Mouse (Mus musculus) forebrain, embryonic 13.5 days (tissue): Measurements from ENCODE around the gene Ppfibp2. TPM values are rescaled to one million over a fixed set of nuclear protein-coding genes. Genes with fewer than 3 reads are reported as not detected.

Experiments
- ATAC-seq: fragments of 200-750 bp; cut with Nextera tagmentation; 2 replicates; pipeline ENCODE4 v1.8.0; 2017
- H3K27ac ChIP-seq: fragments of 300-500 bp; sonication (generic); 2 replicates; pipeline ENCODE4 v1.5.1; 2015; ENCODE audit warnings: inconsistent platforms, mild to moderate bottlenecking, moderate library complexity
- H3K27me3 ChIP-seq: fragments of 300-500 bp; sonication (generic); 2 replicates; pipeline ENCODE4 v1.6.1; 2015; ENCODE audit warnings: mild to moderate bottlenecking, inconsistent platforms
- H3K36me3 ChIP-seq: fragments of 300-500 bp; sonication (generic); 2 replicates; pipeline ENCODE4 v1.6.1; 2015; ENCODE audit warnings: mild to moderate bottlenecking, inconsistent platforms; ENCODE audit not compliant: poor library complexity, severe bottlenecking
- H3K4me1 ChIP-seq: fragments of 300-500 bp; sonication (generic); 2 replicates; pipeline ENCODE4 v1.6.1; 2015; ENCODE audit warnings: inconsistent platforms
- H3K4me2 ChIP-seq: fragments of 300-500 bp; sonication (generic); 2 replicates; pipeline ENCODE4 v1.6.1; 2015; ENCODE audit warnings: inconsistent platforms, mild to moderate bottlenecking, moderate library complexity
- H3K4me3 ChIP-seq: fragments of 300-500 bp; sonication (generic); 2 replicates; pipeline ENCODE4 v1.5.1; 2015; ENCODE audit warnings: mild to moderate bottlenecking, inconsistent platforms
- H3K9ac ChIP-seq: fragments of 300-500 bp; sonication (generic); 2 replicates; pipeline ENCODE4 v1.6.1; 2015; ENCODE audit warnings: mild to moderate bottlenecking, inconsistent platforms
- H3K9me3 ChIP-seq: fragments of 300-500 bp; sonication (generic); replicated peaks from 2 replicates; pipeline ENCODE4 v1.6.1; 2016; ENCODE audit warnings: inconsistent platforms
- WGBS: fragments of 180-500 bp; shearing (Covaris S2); methylation state at CpG from one replicate; pipeline ENCODE4 v1.1.7; 2015; 5-methylcytosine and 5-hydroxymethylcytosine counted together
- polyA plus RNA-seq: library from polyadenylated mRNA; unstranded; fragments of >200 nt; fragmentation: Nextera tagmentation; extraction: Ambion mirVana; gene quantifications from 2 replicates; pipeline ENCODE4 v1.2.1, GENCODE M21; 2015

Gene Ppfibp2
- polyA plus RNA-seq, 1 experiment from 2014 or later, result 1.1 TPM

DNA sequence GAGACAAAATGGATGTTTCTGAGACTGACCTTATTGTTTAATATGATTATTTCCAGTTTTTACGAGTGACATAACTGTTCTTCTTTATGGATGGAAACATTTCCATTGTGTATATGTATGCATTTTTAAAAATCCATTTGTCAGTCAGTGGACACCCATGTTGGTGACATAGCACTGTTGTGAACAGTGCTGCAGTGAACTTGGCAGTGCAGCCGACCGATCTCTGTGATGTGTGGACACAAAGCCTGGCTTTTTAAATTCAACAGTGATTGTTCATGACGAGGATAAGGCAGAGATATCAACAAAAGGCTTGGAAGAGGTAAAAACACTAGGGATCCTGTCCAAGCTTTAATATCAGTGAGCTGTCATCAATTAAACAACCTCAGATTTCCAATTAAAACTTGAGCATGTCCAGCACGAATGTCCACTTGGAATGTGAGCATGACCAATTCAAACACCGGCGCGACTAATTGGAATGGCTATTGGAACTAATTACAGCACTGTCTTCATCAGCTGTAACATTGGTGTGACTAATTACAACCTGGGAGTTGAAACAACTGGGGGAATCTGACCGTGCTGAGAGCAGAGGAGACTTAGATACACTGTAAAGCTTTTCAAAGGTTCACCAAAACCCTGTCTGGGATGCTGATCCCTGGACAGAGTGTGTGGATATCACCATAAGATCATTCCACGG is 99.4 kb downstream of the Ppfibp2 start:
- H3K9ac ChIP-seq, result no peak overlapping the region
- no peaks in the 10 kb centered on the region for H3K9me3 ChIP-seq
- no peak overlapping the region for H3K4me3 ChIP-seq
- no peaks in the 10 kb centered on the region for H3K4me1 ChIP-seq
- H3K27me3 ChIP-seq, result no peaks in the 10 kb centered on the region
- H3K36me3 ChIP-seq, result no peaks in the 10 kb centered on the region
- 39% methylated on average over 10 of the region's 10 CpGs for WGBS
- peak; percentile 63 for ATAC-seq
- no peak overlapping the region for H3K27ac ChIP-seq
- H3K4me2 ChIP-seq, result no peak overlapping the region

DNA sequence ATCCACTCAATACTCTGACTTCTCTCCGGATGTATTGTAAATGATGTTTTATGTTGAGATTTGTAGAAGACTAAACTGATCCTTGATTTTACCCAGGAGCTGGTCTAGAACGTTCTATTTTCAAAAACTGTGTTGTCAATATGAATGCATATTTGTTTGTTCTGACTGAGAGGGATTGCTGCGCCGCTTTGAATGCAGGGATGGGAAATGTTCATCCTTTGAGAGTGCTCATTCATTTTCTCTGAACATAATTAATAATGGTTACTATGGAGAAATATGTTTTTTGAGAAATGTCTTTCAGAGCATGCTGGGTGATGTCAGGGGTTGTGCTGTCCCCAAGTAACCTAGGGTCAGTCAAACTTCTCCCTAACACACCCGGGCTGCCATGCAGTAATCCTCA is 102.1 kb downstream of the Ppfibp2 start:
- 89% methylated on average over 5 of the region's 5 CpGs for WGBS
- ATAC-seq, result no peak

DNA sequence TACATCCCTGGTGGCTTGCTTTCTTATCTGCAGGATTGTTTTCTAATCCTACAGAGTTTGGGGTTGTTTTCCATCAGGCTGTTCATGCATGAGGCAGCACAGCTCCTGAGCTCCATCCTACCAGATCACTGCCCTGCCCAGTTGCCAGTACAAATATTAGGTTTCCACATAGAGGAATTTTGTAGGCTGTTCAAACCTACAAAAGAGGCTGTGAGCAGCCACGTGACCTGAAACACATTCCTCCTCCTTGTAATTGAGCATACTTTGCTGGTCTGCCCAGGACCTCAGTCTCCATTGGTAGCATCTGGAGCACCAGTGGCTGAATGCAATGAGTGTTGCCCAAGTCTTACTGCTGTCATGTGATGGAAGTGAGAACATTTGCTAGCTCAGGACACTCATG is 104.9 kb downstream of the Ppfibp2 start:
- Histone ChIP-seq H3K36me3 (no peaks in the 10 kb centered on the region), H3K27ac (no peak overlapping the region), H3K4me3 (no peak overlapping the region), H3K9ac (no peak overlapping the region), H3K4me1 (no peaks in the 10 kb centered on the region), H3K27me3 (no peaks in the 10 kb centered on the region), H3K4me2 (no peak overlapping the region), H3K9me3 (no peaks in the 10 kb centered on the region)
- ATAC-seq, result no peak
- WGBS, result 79% methylated on average over 1 of the region's 1 CpGs

More for the DNA sequence above, 102.1 kb downstream of the Ppfibp2 start:
- Histone ChIP-seq H3K27me3 (no peaks in the 10 kb centered on the region), H3K36me3 (no peaks in the 10 kb centered on the region), H3K4me3 (no peak overlapping the region), H3K27ac (no peak overlapping the region), H3K9me3 (no peaks in the 10 kb centered on the region), H3K9ac (no peak overlapping the region), H3K4me2 (no peak overlapping the region), H3K4me1 (no peaks in the 10 kb centered on the region)

DNA sequence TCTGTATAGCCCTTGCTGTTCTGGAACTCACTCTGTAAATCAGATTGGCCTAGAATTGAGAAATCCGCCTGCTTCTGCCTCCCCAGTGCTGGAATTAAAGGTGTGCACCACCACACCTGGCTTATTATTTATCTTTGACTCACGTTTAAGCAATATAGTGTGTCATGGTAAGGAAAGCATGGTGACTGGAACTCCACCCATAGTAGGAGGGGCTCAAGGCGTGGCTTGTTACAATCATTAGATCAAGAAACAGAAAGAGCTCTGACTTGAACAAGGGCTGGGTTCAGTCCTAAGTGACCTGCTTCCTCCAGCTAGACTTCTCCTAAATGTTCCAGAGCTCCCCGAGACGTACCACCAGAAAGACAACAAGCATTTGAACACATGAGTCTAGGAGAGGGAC is 105.6 kb downstream of the Ppfibp2 start:
- no peaks in the 10 kb centered on the region for H3K36me3 ChIP-seq
- no peak overlapping the region for H3K4me3 ChIP-seq
- no peak for ATAC-seq
- H3K27ac ChIP-seq, result no peak overlapping the region
- H3K27me3 ChIP-seq, result no peaks in the 10 kb centered on the region
- H3K9ac ChIP-seq, result no peak overlapping the region
- no peaks in the 10 kb centered on the region for H3K4me1 ChIP-seq
- no peak overlapping the region for H3K4me2 ChIP-seq
- 84% methylated on average over 5 of the region's 5 CpGs for WGBS
- H3K9me3 ChIP-seq, result no peaks in the 10 kb centered on the region

DNA sequence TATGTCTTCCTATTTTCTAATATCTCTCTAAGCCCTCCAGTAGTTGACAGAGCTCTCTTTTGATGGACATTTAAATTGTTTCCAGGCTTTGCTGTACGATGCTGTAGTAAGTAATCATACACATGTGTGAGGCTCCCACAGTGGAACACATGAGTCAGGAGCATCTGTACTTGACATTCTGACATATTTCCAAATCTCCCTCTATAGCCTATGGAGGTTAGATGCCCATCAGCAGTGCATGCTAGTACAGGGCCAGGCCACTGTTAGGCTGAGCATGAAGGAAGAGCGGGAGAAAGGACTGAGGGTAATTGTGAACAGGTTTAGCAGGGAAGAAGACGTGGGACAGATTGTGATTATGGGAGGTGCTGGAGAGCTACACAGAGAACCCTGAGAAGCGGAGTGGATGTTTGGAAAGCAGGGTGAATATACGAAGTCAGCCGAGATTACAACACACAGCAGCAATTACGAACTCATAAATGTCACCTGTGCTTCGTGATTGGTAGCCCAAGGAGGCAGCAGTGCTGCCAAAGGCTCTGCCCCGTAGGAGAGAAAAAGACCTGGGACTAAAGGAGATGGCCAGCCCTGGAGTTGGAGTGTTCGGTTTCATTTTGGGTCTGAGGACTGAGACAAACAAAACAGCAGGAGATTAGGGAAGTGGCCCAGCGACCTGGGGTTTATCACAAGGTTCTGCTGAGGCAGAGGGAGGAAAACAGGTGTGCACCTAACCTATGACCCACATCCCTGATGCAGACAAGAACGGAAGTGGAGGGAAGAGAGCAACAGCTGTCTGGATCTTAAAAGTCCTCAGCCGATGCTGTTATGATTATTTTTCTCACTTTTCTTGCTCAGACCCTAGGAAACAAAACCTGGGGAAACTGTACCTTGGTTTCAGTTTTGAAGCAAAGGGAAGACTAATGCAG is 107.7 kb downstream of the Ppfibp2 start:
- no peak for ATAC-seq
- H3K27ac ChIP-seq, result no peak overlapping the region
- no peaks in the 10 kb centered on the region for H3K36me3 ChIP-seq
- H3K4me2 ChIP-seq, result no peak overlapping the region
- no peak overlapping the region for H3K4me3 ChIP-seq
- H3K27me3 ChIP-seq, result no peaks in the 10 kb centered on the region
- H3K4me1 ChIP-seq, result no peaks in the 10 kb centered on the region
- no peaks in the 10 kb centered on the region for H3K9me3 ChIP-seq
- 70% methylated on average over 13 of the region's 13 CpGs for WGBS
- H3K9ac ChIP-seq, result no peak overlapping the region

DNA sequence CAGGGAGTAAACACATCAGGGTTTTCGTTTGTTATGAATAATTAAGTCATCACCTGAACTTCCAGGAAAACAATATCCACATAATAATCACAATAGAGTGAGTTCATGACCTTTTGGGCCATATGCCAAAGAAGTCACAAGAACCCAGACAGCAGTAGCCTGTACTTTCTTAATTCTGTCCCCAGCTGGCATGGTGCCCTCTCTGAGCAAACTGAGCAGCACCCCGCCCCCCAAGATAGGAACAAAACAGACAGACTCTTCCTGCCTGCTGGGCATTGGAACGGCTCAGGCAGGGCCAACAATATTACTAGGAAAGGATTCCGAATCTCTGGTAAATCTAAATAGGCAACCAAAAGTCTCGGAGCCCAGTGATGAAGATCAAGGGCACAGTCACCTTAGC is 110.9 kb downstream of the Ppfibp2 start:
- no peak overlapping the region for H3K4me3 ChIP-seq
- no peak for ATAC-seq
- H3K27me3 ChIP-seq, result no peaks in the 10 kb centered on the region
- H3K9me3 ChIP-seq, result no peaks in the 10 kb centered on the region
- H3K27ac ChIP-seq, result no peak overlapping the region
- no peaks in the 10 kb centered on the region for H3K36me3 ChIP-seq
- 61% methylated on average over 5 of the region's 5 CpGs for WGBS
- peaks cover 7% of the 10 kb centered on the region for H3K4me1 ChIP-seq
- no peak overlapping the region for H3K9ac ChIP-seq
- no peak overlapping the region for H3K4me2 ChIP-seq

DNA sequence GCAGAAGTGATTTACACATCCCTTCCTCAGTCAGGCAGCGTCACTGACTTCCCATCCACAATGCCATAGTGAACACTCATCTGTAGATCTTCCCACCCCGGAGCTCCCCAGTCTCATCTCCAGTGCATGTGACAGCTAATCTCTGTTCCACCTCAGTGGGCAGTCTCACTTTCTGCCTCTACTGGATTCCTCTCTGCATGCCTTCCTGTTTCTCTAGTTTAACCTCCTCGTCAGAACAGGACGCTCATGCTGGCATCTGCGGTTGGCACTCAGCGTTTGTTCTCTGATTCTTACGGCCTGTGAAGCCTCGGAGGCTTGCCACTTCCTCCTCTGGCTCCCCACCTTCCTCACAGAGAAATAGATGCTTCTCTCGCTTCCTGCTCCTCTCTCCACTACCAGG is 112.6 kb downstream of the Ppfibp2 start:
- Histone ChIP-seq H3K4me3 (no peak overlapping the region), H3K9ac (no peak overlapping the region), H3K27ac (no peak overlapping the region), H3K4me2 (no peak overlapping the region), H3K36me3 (no peaks in the 10 kb centered on the region), H3K4me1 (peaks cover 7% of the 10 kb centered on the region), H3K27me3 (no peaks in the 10 kb centered on the region), H3K9me3 (no peaks in the 10 kb centered on the region)
- WGBS, result 81% methylated on average over 9 of the region's 9 CpGs
- ATAC-seq, result no peak

DNA sequence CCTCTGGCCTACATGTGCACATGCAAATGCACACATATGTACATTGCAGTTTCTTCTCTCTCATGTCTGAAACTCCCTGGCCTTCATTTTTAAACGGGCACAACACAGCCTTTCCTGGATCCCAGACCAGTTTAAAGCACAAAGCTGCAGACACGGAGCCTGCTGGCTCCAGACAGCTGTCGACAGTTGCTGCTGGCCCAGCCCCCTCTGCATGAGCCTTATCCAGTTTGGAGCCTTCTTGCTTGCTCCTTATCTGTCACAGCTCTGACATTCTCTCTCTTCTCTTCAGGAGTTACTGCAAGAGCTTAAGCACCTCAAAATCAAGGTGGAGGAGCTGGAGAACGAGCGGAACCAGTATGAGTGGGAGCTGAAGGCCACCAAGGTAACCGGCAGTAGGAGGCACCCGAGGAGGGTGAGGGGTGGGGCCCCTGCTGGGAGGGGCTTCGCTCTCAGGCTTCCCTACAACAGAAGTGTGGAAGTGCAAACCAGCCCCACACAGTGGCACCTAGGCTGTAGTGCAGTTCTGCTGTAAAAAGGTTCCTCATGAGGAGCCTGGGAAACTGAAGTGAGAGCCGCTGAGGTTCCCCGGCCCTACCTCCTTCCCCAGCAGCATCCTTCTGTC is 113.6 kb downstream of the Ppfibp2 start:
- peak; percentile 89 for ATAC-seq
- Histone ChIP-seq H3K4me2 (peak overlapping the region; percentile 50), H3K9ac (0 out of 2 replicates have a peak overlapping the region, but pooled peaks have one; percentile 16), H3K36me3 (no peaks in the 10 kb centered on the region), H3K27ac (no peak overlapping the region), H3K9me3 (no peaks in the 10 kb centered on the region), H3K4me3 (peak overlapping the region; percentile 24; the same call in 1 of the 2 replicates), H3K27me3 (no peaks in the 10 kb centered on the region), H3K4me1 (peaks cover 7% of the 10 kb centered on the region)
- WGBS, result 1% methylated on average over 10 of the region's 10 CpGs

DNA sequence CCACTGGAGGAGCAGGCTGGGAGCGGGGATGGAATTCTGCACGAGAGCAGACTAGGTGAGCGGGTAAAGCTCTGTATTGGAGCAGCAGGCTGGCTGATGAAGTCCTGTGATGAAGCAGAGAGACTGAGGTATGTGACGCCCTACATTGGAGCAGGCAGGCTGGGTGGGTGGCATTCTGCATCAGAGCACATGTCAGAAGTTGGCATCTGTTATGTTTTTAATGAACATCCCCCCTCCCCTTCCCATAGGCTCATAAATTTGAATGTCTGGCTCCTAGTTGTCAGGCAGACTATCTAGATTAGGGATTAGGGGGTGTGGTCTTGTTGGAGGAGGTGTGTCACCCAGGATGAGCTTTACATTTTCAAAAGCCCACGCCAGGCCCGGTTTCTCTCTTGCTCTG is 117.7 kb downstream of the Ppfibp2 start:
- Histone ChIP-seq H3K9me3 (no peaks in the 10 kb centered on the region), H3K9ac (no peak overlapping the region), H3K4me2 (no peak overlapping the region), H3K36me3 (no peaks in the 10 kb centered on the region), H3K4me1 (peaks cover 7% of the 10 kb centered on the region), H3K27ac (no peak overlapping the region), H3K4me3 (no peak overlapping the region), H3K27me3 (no peaks in the 10 kb centered on the region)
- WGBS, result 59% methylated on average over 6 of the region's 6 CpGs
- peak; percentile 58; the same call in 1 of the 2 replicates for ATAC-seq

DNA sequence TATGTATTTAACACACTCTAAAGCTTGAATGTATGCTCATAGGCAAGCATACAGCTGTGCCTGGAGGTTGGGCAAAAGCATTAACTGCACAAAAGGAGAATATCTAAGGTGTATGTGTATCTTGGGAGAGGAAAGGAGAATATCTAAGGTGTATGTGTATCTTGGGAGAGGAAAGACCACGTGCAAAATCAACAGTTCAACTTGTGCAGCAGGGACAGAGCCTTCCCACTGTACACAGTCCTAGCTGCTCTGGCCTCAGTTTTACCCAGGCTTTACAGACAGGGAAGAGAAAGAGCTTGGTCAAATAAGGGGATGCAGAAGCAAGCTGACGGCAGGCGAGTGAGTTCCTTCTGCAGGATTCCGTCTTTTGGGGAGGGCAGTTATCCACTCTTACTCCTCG is 119.1 kb downstream of the Ppfibp2 start:
- ATAC-seq, result no peak
- Histone ChIP-seq H3K9me3 (no peaks in the 10 kb centered on the region), H3K4me2 (no peak overlapping the region), H3K4me1 (no peaks in the 10 kb centered on the region), H3K9ac (no peak overlapping the region), H3K4me3 (no peak overlapping the region), H3K27me3 (no peaks in the 10 kb centered on the region), H3K36me3 (no peaks in the 10 kb centered on the region), H3K27ac (no peak overlapping the region)
- 85% methylated on average over 5 of the region's 5 CpGs for WGBS

DNA sequence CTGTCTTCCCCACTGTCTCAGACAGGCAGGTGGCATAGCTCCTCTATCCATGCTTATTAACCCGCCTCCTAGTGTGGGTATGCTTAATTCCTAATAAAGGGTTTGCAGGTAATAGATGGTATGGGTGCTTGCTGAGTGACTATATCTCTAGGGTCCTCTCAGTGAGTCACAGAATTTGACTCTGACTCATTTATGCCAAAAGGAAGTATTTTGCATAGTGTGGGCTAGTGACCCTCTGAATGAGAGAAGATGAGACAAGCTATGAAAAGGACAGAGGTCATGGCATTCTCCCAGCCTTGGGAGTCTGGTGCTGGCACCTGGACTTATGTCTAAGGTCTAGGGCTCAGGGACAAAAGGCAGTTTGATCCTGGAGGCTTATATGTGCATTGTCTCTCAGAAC is 125.8 kb downstream of the Ppfibp2 start:
- Histone ChIP-seq H3K9me3 (no peaks in the 10 kb centered on the region), H3K4me1 (no peaks in the 10 kb centered on the region), H3K27me3 (no peaks in the 10 kb centered on the region), H3K4me2 (no peak overlapping the region), H3K36me3 (no peaks in the 10 kb centered on the region), H3K9ac (no peak overlapping the region), H3K4me3 (no peak overlapping the region), H3K27ac (no peak overlapping the region)
- WGBS, result 89% methylated on average over 1 of the region's 1 CpGs
- ATAC-seq, result no peak

DNA sequence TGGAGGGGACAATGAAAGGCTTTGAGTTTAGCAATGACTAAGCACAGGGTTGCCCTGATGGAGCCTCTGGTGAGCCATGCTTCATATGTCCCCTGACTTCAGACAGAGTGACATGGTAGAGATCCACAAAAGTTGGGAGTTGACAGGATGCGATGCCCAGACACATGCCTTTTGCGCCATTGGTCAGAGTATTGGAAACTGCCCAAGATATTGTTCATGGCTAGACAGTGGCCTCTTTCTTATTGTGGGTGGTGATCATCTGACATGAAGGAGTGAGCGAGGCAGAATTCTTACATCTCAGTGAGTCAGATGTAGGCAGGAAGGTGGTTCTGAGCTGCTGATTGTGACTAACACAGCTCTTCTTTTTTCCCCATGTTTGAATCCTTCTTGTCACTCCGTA is 127.5 kb downstream of the Ppfibp2 start:
- 97% methylated on average over 4 of the region's 4 CpGs for WGBS
- H3K4me3 ChIP-seq, result no peak overlapping the region
- no peak overlapping the region for H3K27ac ChIP-seq
- H3K9ac ChIP-seq, result no peak overlapping the region
- ATAC-seq, result no peak
- H3K27me3 ChIP-seq, result no peaks in the 10 kb centered on the region
- 0 out of 2 replicates have a peak, but pooled peaks cover 4% of the 10 kb centered on the region for H3K9me3 ChIP-seq
- no peaks in the 10 kb centered on the region for H3K36me3 ChIP-seq
- H3K4me1 ChIP-seq, result no peaks in the 10 kb centered on the region
- H3K4me2 ChIP-seq, result no peak overlapping the region
